In genomic region chr5:87982468-87983214, GRCm38 (mm10) we compare ENCODE assay signal across 20 mouse cellular contexts. TPM values are rescaled to one million over a fixed set of nuclear protein-coding genes. Genes with fewer than 3 reads are reported as not detected.
DNase-seq lines count a peak whose midpoint lies in the region; ATAC-seq and TF ChIP-seq lines count a peak whose summit lies in the region.
"Had no signal": no experiment of that assay in that cellular context is flagged by ENCODE, and none has a peak within 500 bp of the region (broad histone marks: within the 10 kb centered on the region; RNA-seq: fewer than 3 reads in every experiment).

No protein-coding gene starts in this region.

- peak; percentile 22; the same call in 1 of the 2 replicates for ATAC-seq in heart, embryonic 12.5 days (ENCODE audit: insufficient number of reproducible peaks, low FRiP score)
- peak; percentile 29; the same call in 1 of the 2 replicates for ATAC-seq in kidney, postnatal 0 days (replicated peaks; ENCODE audit: low FRiP score, low read depth)
- ATAC-seq in limb, embryonic 15.5 days (ENCODE audit: insufficient number of reproducible peaks, low FRiP score, low TSS enrichment, low read depth): peak; percentile 55; the same call in 1 of the 2 replicates
- ATAC-seq in inflammation-experienced regulatory T-cells, adult 6 months: no peak
- ATAC-seq: liver, embryonic 12.5 days had no signal

- H3K27ac ChIP-seq in heart, embryonic 12.5 days (ENCODE audit: poor library complexity, severe bottlenecking): no peak overlapping the region
- no peak overlapping the region for H3K27ac ChIP-seq in kidney, postnatal 0 days
- H3K27ac ChIP-seq in limb, embryonic 15.5 days: no peak overlapping the region
- H3K27ac ChIP-seq: liver, embryonic 12.5 days had no signal

- no peaks in the 10 kb centered on the region for H3K36me3 ChIP-seq in heart, embryonic 12.5 days
- no peaks in the 10 kb centered on the region for H3K36me3 ChIP-seq in kidney, postnatal 0 days (ENCODE audit: insufficient read depth, low read length)
- H3K36me3 ChIP-seq in limb, embryonic 15.5 days: no peaks in the 10 kb centered on the region
- H3K36me3 ChIP-seq: G1E; liver, embryonic 12.5 days had no signal

- no peak for TF ChIP-seq CTCF in kidney, postnatal 0 days (IDR thresholded peaks at IDR 0.05; ENCODE audit: low read depth)
- no peak for TF ChIP-seq CTCF in brain, embryonic 14.5 days (IDR thresholded peaks at IDR 0.05; ENCODE audit: borderline replicate concordance, extremely low read depth, insufficient read depth, insufficient read length)

- H3K9ac ChIP-seq in heart, embryonic 12.5 days: no peak overlapping the region
- no peak overlapping the region for H3K9ac ChIP-seq in kidney, postnatal 0 days (ENCODE audit: low read depth, low read length)
- H3K9ac ChIP-seq in limb, embryonic 15.5 days: no peak overlapping the region
- H3K9ac ChIP-seq: liver, embryonic 12.5 days had no signal

- H3K4me1 ChIP-seq in heart, embryonic 12.5 days (replicated peaks): 0 out of 2 replicates have a peak, but pooled peaks cover 4% of the 10 kb centered on the region
- no peaks in the 10 kb centered on the region for H3K4me1 ChIP-seq in kidney, postnatal 0 days (replicated peaks; ENCODE audit: insufficient read depth, low read length)
- no peaks in the 10 kb centered on the region for H3K4me1 ChIP-seq in limb, embryonic 15.5 days
- H3K4me1 ChIP-seq: liver, embryonic 12.5 days; megakaryocyte, embryonic 14.5 days had no signal

- H3K4me2 ChIP-seq in heart, embryonic 12.5 days: no peak overlapping the region
- H3K4me2 ChIP-seq in kidney, postnatal 0 days (ENCODE audit: low read length): no peak overlapping the region
- H3K4me2 ChIP-seq in limb, embryonic 15.5 days: no peak overlapping the region
- H3K4me2 ChIP-seq: liver, embryonic 12.5 days had no signal

- H3K27me3 ChIP-seq in heart, embryonic 12.5 days (replicated peaks): no peaks in the 10 kb centered on the region
- H3K27me3 ChIP-seq in kidney, postnatal 0 days (ENCODE audit: insufficient read depth, low read length): no peaks in the 10 kb centered on the region
- H3K27me3 ChIP-seq in limb, embryonic 15.5 days: no peaks in the 10 kb centered on the region
- H3K27me3 ChIP-seq: liver, embryonic 12.5 days; megakaryocyte, embryonic 14.5 days had no signal

- intact Hi-C loops in heart, postnatal 14 days (cut with DNase I): no loop called here

- no peak overlapping the region for H3K4me3 ChIP-seq in heart, embryonic 12.5 days
- no peak overlapping the region for H3K4me3 ChIP-seq in kidney, postnatal 0 days (replicated peaks; ENCODE audit: low read depth, low read length)
- H3K4me3 ChIP-seq in limb, embryonic 15.5 days: no peak overlapping the region
- H3K4me3 ChIP-seq: liver, embryonic 12.5 days; megakaryocyte, embryonic 14.5 days had no signal

- H3K9me3 ChIP-seq in heart, embryonic 12.5 days (replicated peaks): no peaks in the 10 kb centered on the region
- H3K9me3 ChIP-seq in kidney, postnatal 0 days (replicated peaks; ENCODE audit: low read length): no peaks in the 10 kb centered on the region
- H3K9me3 ChIP-seq in limb, embryonic 15.5 days: no peaks in the 10 kb centered on the region
- H3K9me3 ChIP-seq: G1E; liver, embryonic 12.5 days had no signal

- no peak for DNase-seq in heart, postnatal 14 days
- DNase-seq in kidney, postnatal 0 days (ENCODE audit: low spot score): peak; percentile 2
- DNase-seq in kidney, postnatal 36 days: no peak
- peak; percentile 0 for DNase-seq in brain, embryonic 14.5 days (ENCODE audit: low read depth)
- DNase-seq: adrenal gland, adult 8-10 months; cerebellum, adult 18-20 months; gastrocnemius, postnatal 10 days; heart, postnatal 4 days; kidney, adult 2 months; right cerebral cortex, adult 18-20 months; spleen, adult 18-20 months had no signal

- TF ChIP-seq POLR2A in brain, embryonic 14.5 days (IDR thresholded peaks at IDR 0.05; ENCODE audit: borderline replicate concordance, extremely low read depth, insufficient read depth, insufficient read length, poor library complexity, severe bottlenecking): no peak

- 51% methylated on average over 3 of the region's 3 CpGs for WGBS in heart, embryonic 12.5 days
- 60% methylated on average over 3 of the region's 3 CpGs for WGBS in kidney, postnatal 0 days
- WGBS in limb, embryonic 15.5 days: 56% methylated on average over 3 of the region's 3 CpGs

RNA-seq across cellular contexts. Expression of gene Cabs1, which starts 3.4 kb away (rescaled TPM):
- not detected in 2 replicates for polyA plus RNA-seq in heart, embryonic 12.5 days (2016; fragmentation: Nextera tagmentation; extraction: Ambion mirVana)
- not detected for total RNA-seq in heart, postnatal 14 days (2021)
- not detected in 2 replicates for polyA plus RNA-seq in kidney, postnatal 0 days (2015; fragmentation: Nextera tagmentation; extraction: Ambion mirVana)
- not detected in 2 replicates for polyA plus RNA-seq in brain, embryonic 14.5 days (2012; rRNA removed)
- not detected in 2 replicates for polyA plus RNA-seq in limb, embryonic 15.5 days (2015; fragmentation: Nextera tagmentation; extraction: Ambion mirVana)
- polyA plus RNA-seq in inflammation-experienced regulatory T-cells, adult 6 months (2017; shearing (Covaris generic)): not detected
- total RNA-seq: adrenal gland, adult 8-10 months; gastrocnemius, postnatal 10 days; heart, adult 8-10 months; heart, postnatal 4 days had no signal
- polyA plus RNA-seq: cortical plate, adult 2 months; G1E; kidney, adult 2 months; liver, embryonic 12.5 days; lung, embryonic 16.5 days had no signal

RNA-seq across cellular contexts. Expression of gene Gm28434, which starts 13.3 kb away (rescaled TPM):
- not detected in 2 replicates for polyA plus RNA-seq in heart, embryonic 12.5 days (2016; fragmentation: Nextera tagmentation; extraction: Ambion mirVana)
- total RNA-seq in heart, postnatal 14 days (2021): not detected
- polyA plus RNA-seq in kidney, postnatal 0 days (2015; fragmentation: Nextera tagmentation; extraction: Ambion mirVana): not detected in 2 replicates
- not detected in 2 replicates for polyA plus RNA-seq in brain, embryonic 14.5 days (2012; rRNA removed)
- not detected in 2 replicates for polyA plus RNA-seq in limb, embryonic 15.5 days (2015; fragmentation: Nextera tagmentation; extraction: Ambion mirVana)
- polyA plus RNA-seq in inflammation-experienced regulatory T-cells, adult 6 months (2017; shearing (Covaris generic)): not detected
- total RNA-seq: adrenal gland, adult 8-10 months; G1E; gastrocnemius, postnatal 10 days; heart, adult 8-10 months; heart, postnatal 4 days had no signal
- polyA plus RNA-seq: cortical plate, adult 2 months; G1E; kidney, adult 2 months; liver, embryonic 12.5 days; lung, embryonic 16.5 days had no signal

RNA-seq across cellular contexts. Expression of gene 2310003L06Rik, which starts 13.4 kb away (rescaled TPM):
- not detected in 2 replicates for polyA plus RNA-seq in heart, embryonic 12.5 days (2016; fragmentation: Nextera tagmentation; extraction: Ambion mirVana)
- total RNA-seq in heart, postnatal 14 days (2021): not detected
- not detected in 2 replicates for polyA plus RNA-seq in kidney, postnatal 0 days (2015; fragmentation: Nextera tagmentation; extraction: Ambion mirVana)
- polyA plus RNA-seq in brain, embryonic 14.5 days (2012; rRNA removed): not detected in 2 replicates
- not detected in 2 replicates for polyA plus RNA-seq in limb, embryonic 15.5 days (2015; fragmentation: Nextera tagmentation; extraction: Ambion mirVana)
- not detected for polyA plus RNA-seq in inflammation-experienced regulatory T-cells, adult 6 months (2017; shearing (Covaris generic))
- total RNA-seq: adrenal gland, adult 8-10 months; gastrocnemius, postnatal 10 days; heart, adult 8-10 months; heart, postnatal 4 days had no signal
- polyA plus RNA-seq: cortical plate, adult 2 months; G1E; kidney, adult 2 months; liver, embryonic 12.5 days; lung, embryonic 16.5 days had no signal

RNA-seq across cellular contexts. Expression of gene Smr3a, which starts 19.7 kb away (rescaled TPM):
- polyA plus RNA-seq in heart, embryonic 12.5 days (2016; fragmentation: Nextera tagmentation; extraction: Ambion mirVana): not detected in 2 replicates
- total RNA-seq in heart, postnatal 14 days (2021): not detected
- not detected in 2 replicates for polyA plus RNA-seq in kidney, postnatal 0 days (2015; fragmentation: Nextera tagmentation; extraction: Ambion mirVana)
- polyA plus RNA-seq in brain, embryonic 14.5 days (2012; rRNA removed): not detected in 2 replicates
- not detected in 2 replicates for polyA plus RNA-seq in limb, embryonic 15.5 days (2015; fragmentation: Nextera tagmentation; extraction: Ambion mirVana)
- polyA plus RNA-seq in inflammation-experienced regulatory T-cells, adult 6 months (2017; shearing (Covaris generic)): not detected
- total RNA-seq: adrenal gland, adult 8-10 months; G1E; gastrocnemius, postnatal 10 days; heart, adult 8-10 months; heart, postnatal 4 days had no signal
- polyA plus RNA-seq: cortical plate, adult 2 months; G1E; kidney, adult 2 months; liver, embryonic 12.5 days; lung, embryonic 16.5 days had no signal

RNA-seq across cellular contexts. Expression of gene Csn3, which starts 57.3 kb away (rescaled TPM):
- 0.26 TPM in 1 of 2 replicates, not detected in the other for polyA plus RNA-seq in heart, embryonic 12.5 days (2016; fragmentation: Nextera tagmentation; extraction: Ambion mirVana)
- total RNA-seq in heart, postnatal 14 days (2021): not detected
- 0.18 TPM in 1 of 2 replicates, not detected in the other for polyA plus RNA-seq in kidney, postnatal 0 days (2015; fragmentation: Nextera tagmentation; extraction: Ambion mirVana)
- not detected in 2 replicates for polyA plus RNA-seq in brain, embryonic 14.5 days (2012; rRNA removed)
- polyA plus RNA-seq in limb, embryonic 15.5 days (2015; fragmentation: Nextera tagmentation; extraction: Ambion mirVana): not detected in 2 replicates
- not detected for polyA plus RNA-seq in inflammation-experienced regulatory T-cells, adult 6 months (2017; shearing (Covaris generic))
- total RNA-seq: adrenal gland, adult 8-10 months; gastrocnemius, postnatal 10 days; heart, adult 8-10 months; heart, postnatal 4 days had no signal
- polyA plus RNA-seq: cortical plate, adult 2 months; G1E; kidney, adult 2 months; lung, embryonic 16.5 days had no signal

Comparison
In these comparisons a context has a peak if more than half of its experiments do, and no peak if none do; other contexts are left out.
1. DNase-seq: peak in kidney, postnatal 0 days (single experiment) and brain, embryonic 14.5 days (single experiment); none in heart, postnatal 14 days (0 of 2) and kidney, postnatal 36 days (0 of 2).